Mouse (Mus musculus): Measurements from ENCODE around the gene Zfp966.
"Not testable (repeated sequence)": the region's sequence is repeated elsewhere in the genome, so short reads cannot be mapped to it uniquely, and the experiment has no call there.

Zfp966 gene

DNA sequence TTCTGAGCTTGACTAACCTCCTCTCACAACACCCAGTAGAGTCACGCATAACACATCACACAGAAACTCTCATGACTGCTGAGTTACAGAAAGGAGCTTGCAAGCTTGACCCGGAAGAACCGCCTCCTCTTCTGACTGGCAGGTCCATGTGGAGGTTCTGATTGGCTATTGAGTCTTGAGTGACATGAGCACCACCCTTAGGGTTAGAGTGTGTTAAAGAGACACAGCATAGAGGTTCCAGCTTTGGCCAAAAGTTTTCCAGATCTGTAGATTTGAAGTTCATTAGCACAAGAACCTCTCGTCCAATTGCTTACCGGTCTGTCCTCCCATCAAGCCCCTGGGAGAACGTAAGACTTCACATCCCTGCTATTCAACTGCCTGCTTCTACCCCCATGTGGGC lies at the start of gene Zfp966:
Zfp966 (minus strand) TSS at position 101 of the 400 bp plus-strand sequence.
- DNase-seq (ENCODE audit: low spot score in 2 of 2) = not testable (repeated sequence)

DNA sequence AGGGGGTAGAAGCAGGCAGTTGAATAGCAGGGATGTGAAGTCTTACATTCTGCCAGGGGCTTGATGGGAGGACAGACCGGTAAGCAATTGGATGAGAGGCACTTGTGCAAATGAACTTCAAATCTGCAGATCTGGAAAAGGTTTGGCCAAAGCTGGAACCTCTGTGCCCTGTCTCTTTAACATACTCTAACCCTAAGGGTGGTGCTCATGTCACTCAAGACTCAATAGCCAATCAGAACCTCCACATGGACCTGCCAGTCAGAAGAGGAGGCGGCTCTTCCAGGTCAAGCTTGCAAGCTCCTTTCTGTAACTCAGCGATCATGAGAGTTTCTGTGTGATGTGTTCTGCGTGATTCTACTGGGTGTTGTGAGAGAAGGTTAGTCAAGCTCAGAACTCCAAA lies 34.1 kb upstream of the Zfp966 start, which contains the start of gene Gm2026:
Gm2026 (plus strand) TSS at position 301 of the 400 bp plus-strand sequence.
- DNase-seq (ENCODE audit: low spot score in 2 of 2) = not testable (repeated sequence)

DNA sequence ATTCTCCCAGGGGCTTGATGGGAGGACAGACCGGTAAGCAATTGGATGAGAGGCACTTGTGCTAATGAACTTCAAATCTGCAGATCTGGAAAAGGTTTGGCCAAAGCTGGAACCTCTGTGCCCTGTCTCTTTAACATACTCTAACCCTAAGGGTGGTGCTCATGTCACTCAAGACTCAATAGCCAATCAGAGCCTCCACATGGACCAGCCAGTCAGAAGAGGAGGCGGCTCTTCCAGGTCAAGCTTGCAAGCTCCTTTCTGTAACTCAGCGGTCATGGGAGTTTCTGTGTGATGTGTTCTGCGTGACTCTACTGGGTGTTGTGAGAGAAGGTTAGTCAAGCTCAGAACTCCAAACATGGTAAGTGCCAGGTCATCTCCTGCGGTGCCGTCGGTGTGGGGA lies 61.9 kb downstream of the Zfp966 start, which contains the start of gene Gm6710:
Gm6710 (plus strand) TSS at position 196 of the 400 bp plus-strand sequence.
- DNase-seq (ENCODE audit: low spot score in 2 of 2) = not testable (repeated sequence)
